Mouse (Mus musculus) lung, embryonic 16.5 days (tissue): ENCODE measurements around the gene Slc12a8. TPM values are rescaled to one million over a fixed set of nuclear protein-coding genes. Genes with fewer than 3 reads are reported as not detected.

Experiments
- ATAC-seq: fragments of 200-750 bp; cut with Nextera tagmentation; 2 replicates; pipeline ENCODE4 v1.8.0; 2017; ENCODE audit warnings: low read depth, mild to moderate bottlenecking, moderate library complexity
- H3K27ac ChIP-seq: fragments of 300-500 bp; sonication (generic); 2 replicates; pipeline ENCODE4 v1.5.1; 2014; ENCODE audit warnings: mild to moderate bottlenecking, control low read depth, low read length
- H3K27me3 ChIP-seq: fragments of 300-500 bp; sonication (generic); 2 replicates; pipeline ENCODE4 v1.6.1; 2014; ENCODE audit warnings: low read depth, low read length, mixed read lengths; ENCODE audit not compliant: control insufficient read depth, insufficient read depth
- H3K36me3 ChIP-seq: fragments of 300-500 bp; sonication (generic); 2 replicates; pipeline ENCODE4 v1.6.1; 2014; ENCODE audit warnings: low read length; ENCODE audit not compliant: control insufficient read depth, insufficient read depth
- H3K4me1 ChIP-seq: fragments of 300-500 bp; sonication (generic); replicated peaks from 2 replicates; pipeline ENCODE4 v1.6.1; 2014; ENCODE audit warnings: low read length, mixed read lengths; ENCODE audit not compliant: control insufficient read depth, insufficient read depth
- H3K4me2 ChIP-seq: fragments of 300-500 bp; sonication (generic); 2 replicates; pipeline ENCODE4 v1.6.1; 2014; ENCODE audit warnings: low read depth, low read length, control low read depth
- H3K4me3 ChIP-seq: fragments of 300-500 bp; sonication (generic); 2 replicates; pipeline ENCODE4 v1.5.1; 2014; ENCODE audit warnings: mild to moderate bottlenecking, low read length, control low read depth
- H3K9ac ChIP-seq: fragments of 300-500 bp; sonication (generic); 2 replicates; pipeline ENCODE4 v1.6.1; 2014; ENCODE audit warnings: low read length, control low read depth
- H3K9me3 ChIP-seq: fragments of 300-500 bp; sonication (generic); 2 replicates; pipeline ENCODE4 v1.6.1; 2016; ENCODE audit warnings: low read length; ENCODE audit not compliant: control insufficient read depth
- WGBS: fragments of 180-500 bp; shearing (Covaris S2); extraction: QIAGEN DNeasy Blood & Tissue Kit; methylation state at CpG from one replicate; pipeline ENCODE4 v1.1.7; 2014; 5-methylcytosine and 5-hydroxymethylcytosine counted together
- polyA plus RNA-seq: library from polyadenylated mRNA; unstranded; fragments of >200 nt; fragmentation: Nextera tagmentation; extraction: Ambion mirVana; gene quantifications from 2 replicates; pipeline ENCODE4 v1.2.1, GENCODE M21; 2015

Slc12a8 gene
- polyA plus RNA-seq, 1 experiment from 2014 or later = 0.39 TPM

GRCm38 (mm10) chr16:33610466-33610865 is 93.3 kb downstream of the Slc12a8 start:
- no peak for ATAC-seq
- 78% methylated on average over 7 of the region's 7 CpGs for WGBS

GRCm38 (mm10) chr16:33611291-33611690 is 94.2 kb downstream of the Slc12a8 start:
- no peak for ATAC-seq
- no peak overlapping the region for H3K4me2 ChIP-seq
- H3K4me3 ChIP-seq = no peak overlapping the region
- no peak overlapping the region for H3K27ac ChIP-seq
- 72% methylated on average over 8 of the region's 8 CpGs for WGBS
- H3K9ac ChIP-seq = no peak overlapping the region
- H3K4me1 ChIP-seq = peaks cover 2% of the 10 kb centered on the region; the same call in 1 of the 2 replicates
- no peaks in the 10 kb centered on the region for H3K36me3 ChIP-seq
- H3K9me3 ChIP-seq = no peaks in the 10 kb centered on the region
- no peaks in the 10 kb centered on the region for H3K27me3 ChIP-seq

More at GRCm38 (mm10) chr16:33610466-33610865, 93.3 kb downstream of the Slc12a8 start:
- Histone ChIP-seq H3K27me3 (no peaks in the 10 kb centered on the region), H3K9me3 (no peaks in the 10 kb centered on the region), H3K4me1 (peaks cover 2% of the 10 kb centered on the region; the same call in 1 of the 2 replicates), H3K4me3 (no peak overlapping the region), H3K4me2 (no peak overlapping the region), H3K9ac (no peak overlapping the region), H3K36me3 (no peaks in the 10 kb centered on the region), H3K27ac (no peak overlapping the region)

GRCm38 (mm10) chr16:33612056-33612770 is 95.1 kb downstream of the Slc12a8 start:
- H3K9ac ChIP-seq = no peak overlapping the region
- no peaks in the 10 kb centered on the region for H3K27me3 ChIP-seq
- H3K27ac ChIP-seq = no peak overlapping the region
- peaks cover 2% of the 10 kb centered on the region; the same call in 1 of the 2 replicates for H3K4me1 ChIP-seq
- ATAC-seq = peak; percentile 65
- H3K4me2 ChIP-seq = no peak overlapping the region
- WGBS = 71% methylated on average over 6 of the region's 6 CpGs
- H3K36me3 ChIP-seq = no peaks in the 10 kb centered on the region
- H3K4me3 ChIP-seq = no peak overlapping the region
- H3K9me3 ChIP-seq = no peaks in the 10 kb centered on the region

GRCm38 (mm10) chr16:33615986-33616385 is 98.9 kb downstream of the Slc12a8 start:
- Histone ChIP-seq H3K36me3 (no peaks in the 10 kb centered on the region), H3K4me1 (peaks cover 2% of the 10 kb centered on the region; the same call in 1 of the 2 replicates), H3K9ac (no peak overlapping the region), H3K4me2 (no peak overlapping the region), H3K4me3 (no peak overlapping the region), H3K27me3 (no peaks in the 10 kb centered on the region), H3K27ac (no peak overlapping the region), H3K9me3 (no peaks in the 10 kb centered on the region)
- 79% methylated on average over 3 of the region's 3 CpGs for WGBS
- ATAC-seq = no peak

GRCm38 (mm10) chr16:33621836-33622235 is 104.7 kb downstream of the Slc12a8 start:
- Histone ChIP-seq H3K36me3 (no peaks in the 10 kb centered on the region), H3K4me2 (no peak overlapping the region), H3K4me1 (no peaks in the 10 kb centered on the region), H3K4me3 (no peak overlapping the region), H3K27ac (no peak overlapping the region), H3K9ac (no peak overlapping the region), H3K27me3 (no peaks in the 10 kb centered on the region), H3K9me3 (no peaks in the 10 kb centered on the region)
- 75% methylated on average over 2 of the region's 3 CpGs for WGBS
- ATAC-seq = no peak

- Histone ChIP-seq H3K36me3 (no peaks in the 10 kb centered on the region), H3K4me3 (no peak overlapping the region), H3K9me3 (no peaks in the 10 kb centered on the region), H3K9ac (no peak overlapping the region), H3K27me3 (no peaks in the 10 kb centered on the region), H3K27ac (no peak overlapping the region), H3K4me1 (no peaks in the 10 kb centered on the region), H3K4me2 (no peak overlapping the region)
- ATAC-seq = no peak
- 88% methylated on average over 9 of the region's 9 CpGs for WGBS
These were observed 107.5 kb downstream of the Slc12a8 start for GRCm38 (mm10) chr16:33624586-33624985.

GRCm38 (mm10) chr16:33629539-33629938 is 112.4 kb downstream of the Slc12a8 start:
- H3K9ac ChIP-seq = no peak overlapping the region
- no peaks in the 10 kb centered on the region for H3K9me3 ChIP-seq
- H3K4me3 ChIP-seq = no peak overlapping the region
- no peaks in the 10 kb centered on the region for H3K4me1 ChIP-seq
- no peaks in the 10 kb centered on the region for H3K36me3 ChIP-seq
- ATAC-seq = no peak
- H3K27ac ChIP-seq = no peak overlapping the region
- no peak overlapping the region for H3K4me2 ChIP-seq
- WGBS = 76% methylated on average over 5 of the region's 5 CpGs
- no peaks in the 10 kb centered on the region for H3K27me3 ChIP-seq

GRCm38 (mm10) chr16:33635836-33636595 is 118.9 kb downstream of the Slc12a8 start:
- Histone ChIP-seq H3K36me3 (no peaks in the 10 kb centered on the region), H3K27ac (no peak overlapping the region), H3K4me2 (no peak overlapping the region), H3K9me3 (no peaks in the 10 kb centered on the region), H3K9ac (no peak overlapping the region), H3K4me1 (no peaks in the 10 kb centered on the region), H3K27me3 (no peaks in the 10 kb centered on the region), H3K4me3 (no peak overlapping the region)
- ATAC-seq = no peak
- WGBS = 64% methylated on average over 12 of the region's 12 CpGs

GRCm38 (mm10) chr16:33641779-33642178 is 124.7 kb downstream of the Slc12a8 start:
- peak; percentile 41; the same call in 1 of the 2 replicates for ATAC-seq
- Histone ChIP-seq H3K9ac (no peak overlapping the region), H3K9me3 (no peaks in the 10 kb centered on the region)

More at GRCm38 (mm10) chr16:33641779-33642178, 124.7 kb downstream of the Slc12a8 start:
- no peak overlapping the region for H3K27ac ChIP-seq
- no peak overlapping the region for H3K4me2 ChIP-seq
- WGBS = 34% methylated on average over 3 of the region's 3 CpGs
- H3K27me3 ChIP-seq = no peaks in the 10 kb centered on the region
- H3K4me1 ChIP-seq = no peaks in the 10 kb centered on the region
- no peak overlapping the region for H3K4me3 ChIP-seq
- H3K36me3 ChIP-seq = no peaks in the 10 kb centered on the region
